Mouse (Mus musculus) layer of hippocampus, adult 18-20 months (tissue): ENCODE measurements around the gene Zfp672. TPM values are rescaled to one million over a fixed set of nuclear protein-coding genes. Genes with fewer than 3 reads are reported as not detected.
"Not testable (repeated sequence)": the region's sequence is repeated elsewhere in the genome, so short reads cannot be mapped to it uniquely, and the experiment has no call there.

ENCODE experiments used
- DNase-seq, 2 experiments: peaks; one replicate each; pipeline ENCODE4 v3.0.0; 2022; ENCODE audit warnings: low spot score in 2 of 2
- long read RNA-seq: library from polyadenylated mRNA; stranded (forward); transcript quantifications from one replicate; pipeline ENCODE4 v2.0.0, GENCODE M21; 2021
- total RNA-seq, 2 experiments: library from RNA; stranded (reverse); gene quantifications; 2 replicates each; pipeline ENCODE4 v1.2.3; 2021

Gene Zfp672
- total RNA-seq, result 10 to 100 TPM; 43.4 to 43.5 TPM
- long read RNA-seq, partial matches to known transcripts, result 4 of 34 reads
- long read RNA-seq, other reads (novel, unspliced or antisense), result 17 of 34 reads

DNA sequence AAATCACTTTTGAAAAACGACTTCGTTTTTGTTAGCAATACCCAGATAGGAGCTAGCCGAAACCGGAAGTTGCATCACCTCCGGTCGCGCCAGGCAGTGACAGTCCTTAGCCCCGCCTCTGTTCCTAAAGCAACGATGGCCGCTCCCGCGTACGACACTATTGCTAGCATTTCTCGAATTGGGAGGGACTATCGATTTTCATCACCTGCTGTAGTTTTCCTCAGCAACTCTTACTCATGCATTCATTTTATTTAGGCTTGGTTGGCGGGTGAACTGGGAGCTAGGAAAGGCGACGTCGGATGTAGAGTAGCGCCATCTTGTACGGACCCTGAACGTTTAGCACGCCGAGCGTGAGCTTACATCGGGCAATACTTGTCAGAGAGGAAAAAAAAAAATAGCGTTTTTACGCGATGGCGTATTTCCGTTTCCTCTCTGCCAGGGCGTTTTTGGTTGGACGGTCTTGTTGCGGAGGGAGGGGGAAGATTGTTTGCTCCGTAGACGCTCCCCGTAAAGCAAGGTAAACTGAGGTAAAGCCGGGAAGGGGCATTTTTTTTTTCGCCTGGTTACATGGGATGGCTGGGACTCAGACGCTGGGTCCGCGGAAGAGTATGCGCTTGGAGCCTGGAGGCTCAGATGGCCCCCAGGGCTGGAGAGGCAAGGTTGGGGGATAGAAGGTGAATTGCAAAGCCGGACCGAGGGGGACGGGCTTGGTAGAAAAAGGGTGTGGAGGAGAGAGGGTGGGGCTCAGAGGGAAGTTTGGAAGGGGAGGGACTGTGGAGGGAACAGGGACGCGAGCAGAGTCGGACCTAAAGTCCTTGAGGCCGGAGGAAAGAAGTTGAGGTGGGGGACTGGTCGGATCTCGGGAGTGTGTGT, at the start of gene Zfp672, which contains the start of gene Sh3bp5l:
Gene Zfp672, minus strand, starts transcription at position 64 of the 873 bp plus-strand sequence.
Gene Sh3bp5l, plus strand, starts transcription at position 449 of the 873 bp plus-strand sequence.
- DNase-seq, result peak; percentile 92 to 96

- DNase-seq, result no peak
Observed at GRCm38 (mm10) chr11:58379516-58379915, 49.4 kb upstream of the Zfp672 start.

- DNase-seq, result peak in 1 of 2 experiments; percentile 63
Observed at GRCm38 (mm10) chr11:58378763-58379278, 48.7 kb upstream of the Zfp672 start, which contains the start of gene Lypd8. Gene Lypd8, plus strand, starts transcription at chr11:58379043.

DNA sequence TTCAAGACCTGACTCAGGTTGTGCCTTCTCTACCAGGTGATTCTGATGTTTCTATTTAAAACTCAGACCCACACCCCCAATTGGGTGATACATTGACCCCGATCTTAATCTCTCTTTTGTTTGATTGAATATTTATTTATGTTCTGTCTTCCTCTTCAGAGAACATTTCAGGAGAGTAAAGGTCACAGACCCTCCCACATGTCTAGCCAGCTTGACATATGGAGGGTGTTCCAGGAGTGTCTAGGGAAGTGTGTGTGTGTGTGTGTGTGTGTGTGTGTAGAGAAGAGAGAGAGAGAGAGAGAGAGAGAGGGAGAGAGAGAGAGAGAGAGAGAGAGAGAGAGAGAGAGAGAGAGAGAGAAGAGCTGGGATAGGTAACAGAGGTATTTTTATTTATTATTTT, 47.5 kb upstream of the Zfp672 start:
- no peak for DNase-seq

- DNase-seq, result no peak
Observed at GRCm38 (mm10) chr11:58377273-58377672, 47.1 kb upstream of the Zfp672 start.

GRCm38 (mm10) chr11:58366191-58366590, 36.1 kb upstream of the Zfp672 start:
- not testable (repeated sequence) for DNase-seq

- no peak for DNase-seq
Observed at GRCm38 (mm10) chr11:58364454-58364853, 34.3 kb upstream of the Zfp672 start.

DNA sequence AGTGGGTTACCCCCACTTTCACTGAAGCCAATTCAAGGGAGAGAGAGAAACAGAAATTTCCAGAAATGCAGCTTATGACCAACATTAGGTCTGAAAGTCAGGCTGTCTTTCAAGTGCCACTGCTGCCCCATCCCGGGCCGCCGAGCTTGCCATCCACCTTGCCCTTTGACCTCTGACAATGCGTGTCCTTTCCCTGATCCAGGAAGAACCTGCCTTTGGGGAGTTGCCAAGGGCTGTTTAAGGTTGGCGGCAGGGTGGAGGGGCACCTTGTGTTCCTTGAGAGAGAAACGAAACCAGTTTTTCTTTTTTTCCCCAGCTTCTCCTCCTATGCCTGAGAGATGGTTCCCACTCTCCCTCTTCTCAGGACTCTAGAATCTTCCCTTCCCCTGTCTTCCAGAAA, 32.4 kb upstream of the Zfp672 start:
- not testable (repeated sequence) for DNase-seq

DNA sequence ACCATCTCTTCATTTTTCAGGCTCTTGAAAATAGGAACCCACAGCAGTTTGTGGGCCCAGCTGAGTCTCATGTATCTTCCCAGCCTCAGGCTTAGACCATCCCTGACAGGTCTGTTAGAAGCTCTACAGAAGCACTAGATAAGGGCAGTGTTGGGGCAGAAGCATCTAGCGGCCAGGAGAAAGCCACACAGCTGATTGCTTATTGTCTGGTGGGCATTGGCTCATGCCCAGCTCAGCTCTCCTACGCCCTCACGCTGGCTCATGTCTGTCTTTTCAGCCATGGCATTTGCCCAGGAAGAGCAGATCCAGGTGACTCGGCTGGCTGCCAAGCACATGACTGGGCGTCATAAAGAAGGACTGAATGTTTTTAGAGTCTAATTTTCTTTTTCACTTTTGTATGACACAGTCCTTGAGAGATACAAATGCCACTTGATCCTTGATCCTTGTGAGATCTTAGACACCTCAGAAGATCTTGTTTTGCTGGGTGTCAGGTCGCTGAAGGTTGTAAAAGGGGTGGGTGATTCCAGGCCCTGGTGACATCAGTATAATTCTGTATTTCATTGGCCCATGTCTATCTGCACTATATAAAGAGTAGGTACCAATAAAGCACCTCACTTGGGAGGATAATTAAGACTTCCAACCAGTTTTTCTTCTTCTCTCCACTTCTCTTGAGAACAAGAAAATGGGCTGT, 27.9 kb upstream of the Zfp672 start:
- no peak for DNase-seq

DNA sequence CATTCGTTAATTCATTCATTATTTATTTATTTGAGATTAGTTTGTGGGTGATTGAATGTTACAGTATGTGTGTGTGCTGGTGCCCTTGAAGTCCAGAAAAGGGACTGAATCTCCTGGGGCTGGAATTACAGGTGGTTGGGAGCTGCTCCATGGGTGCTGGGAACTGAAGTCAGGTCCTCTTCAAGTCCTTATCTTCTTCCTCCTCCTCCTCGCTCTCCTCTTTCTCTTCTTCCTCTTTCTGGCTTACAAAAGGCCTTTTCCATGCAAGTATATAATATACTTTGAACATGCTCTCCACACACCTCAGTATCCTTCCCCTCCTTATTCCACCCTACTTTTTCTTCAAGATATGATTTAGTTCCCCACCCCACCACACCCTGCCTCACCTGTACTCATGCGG, 26.9 kb upstream of the Zfp672 start:
- no peak for DNase-seq

DNA sequence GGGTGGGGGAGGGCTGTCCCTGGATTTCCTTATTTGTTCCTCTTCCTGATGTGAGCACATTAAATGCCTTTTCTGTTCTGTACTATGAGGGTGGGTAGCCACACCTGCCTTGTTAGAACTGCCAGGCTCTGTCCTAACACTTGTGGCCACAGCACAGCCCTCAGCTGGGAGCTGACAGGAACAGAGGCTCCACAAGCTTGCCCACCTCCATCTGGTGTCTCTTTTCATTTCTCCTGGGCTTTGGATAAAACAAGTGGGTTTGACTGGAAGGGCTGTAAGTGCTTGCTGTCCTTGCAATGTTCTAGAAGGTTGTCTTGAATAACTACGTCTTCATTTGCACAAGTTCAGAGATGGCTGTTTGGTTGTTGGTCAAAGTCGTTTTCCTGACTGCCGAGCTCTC, 24.8 kb upstream of the Zfp672 start:
- DNase-seq, result no peak

DNA sequence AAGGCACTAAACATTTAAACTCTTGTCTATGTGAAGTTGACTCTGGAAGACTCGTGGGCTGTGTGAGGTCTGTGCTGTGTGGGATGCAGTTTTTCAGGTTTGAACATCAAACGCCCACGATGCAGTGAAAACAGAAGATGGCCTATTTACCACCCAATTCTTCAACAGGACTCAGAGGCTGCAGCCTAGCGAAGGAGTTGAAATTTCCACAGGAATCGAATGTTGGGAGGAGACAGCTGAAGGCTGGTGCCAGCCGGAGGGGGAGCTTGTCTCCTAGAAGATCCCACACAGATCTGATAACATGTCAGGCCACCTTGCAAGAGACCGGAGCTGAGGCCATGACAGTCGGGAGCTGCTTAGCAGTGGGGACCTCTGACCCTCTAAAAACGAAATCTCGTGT, 24.3 kb upstream of the Zfp672 start:
- DNase-seq, result peak in 1 of 2 experiments; percentile 50

DNA sequence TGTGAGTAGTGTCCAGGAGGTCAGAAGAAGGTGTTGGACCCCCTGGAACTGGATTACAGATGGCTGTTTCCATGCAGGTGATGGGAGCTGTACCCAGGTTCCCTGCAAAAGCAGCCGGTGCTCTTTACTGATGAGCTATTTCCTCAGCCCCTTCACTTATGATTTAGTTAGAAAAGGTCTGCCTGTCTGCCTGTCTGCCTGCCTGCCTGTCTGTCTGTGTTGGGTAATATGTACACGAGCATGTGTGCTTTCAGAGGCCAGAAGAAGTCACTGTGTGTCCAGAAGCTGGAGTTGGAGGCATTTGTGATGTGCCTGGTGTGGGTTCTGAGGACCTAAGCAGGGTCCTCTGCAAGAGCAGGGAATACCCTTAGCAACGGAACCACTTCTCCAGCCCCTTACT, 23.6 kb upstream of the Zfp672 start:
- DNase-seq, result no peak

GRCm38 (mm10) chr11:58352681-58353548, 22.8 kb upstream of the Zfp672 start:
- no peak for DNase-seq

DNA sequence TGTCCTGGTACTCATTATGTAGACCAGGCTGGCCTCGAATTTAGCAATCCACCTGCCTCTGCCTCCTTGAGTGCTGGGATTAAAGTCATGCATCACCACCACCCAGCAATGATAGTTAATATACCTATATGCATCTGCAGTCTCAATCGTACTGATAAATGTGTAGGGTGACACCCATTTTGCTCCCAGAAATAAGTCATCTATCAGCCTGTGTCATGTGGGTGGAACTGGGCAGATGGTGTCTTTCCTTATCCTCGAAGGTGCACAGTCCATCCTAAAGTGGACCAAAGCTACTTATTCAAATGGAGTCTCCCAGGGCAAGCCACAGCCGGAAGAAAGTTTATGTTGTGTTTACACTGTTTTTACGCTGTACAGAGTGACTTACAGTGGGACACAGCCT, 21.0 kb upstream of the Zfp672 start:
- DNase-seq, result no peak

DNA sequence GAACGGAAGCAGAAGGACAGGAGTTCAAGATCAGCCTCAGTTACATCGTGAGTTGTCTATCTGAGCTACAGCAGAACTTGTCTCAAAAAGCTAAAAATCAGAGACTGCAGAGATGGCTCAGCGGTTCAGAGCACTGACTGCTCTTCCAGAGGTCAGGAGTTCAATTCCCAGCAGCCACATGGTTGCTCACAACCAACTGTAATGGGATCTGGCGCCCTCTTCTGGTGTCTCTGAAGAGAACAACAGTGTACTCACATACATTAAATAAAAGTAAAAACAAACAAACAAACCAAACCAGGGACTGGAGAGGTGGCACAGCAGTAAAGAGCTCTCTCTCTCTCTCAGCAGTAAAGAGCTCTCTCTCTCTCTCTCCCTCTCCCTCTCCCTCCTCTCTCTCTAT, 20.5 kb upstream of the Zfp672 start:
- no peak for DNase-seq

GRCm38 (mm10) chr11:58346745-58347144, 16.6 kb upstream of the Zfp672 start:
- DNase-seq, result no peak

- DNase-seq, result no peak
Observed at GRCm38 (mm10) chr11:58334746-58335145, 4.6 kb upstream of the Zfp672 start.

GRCm38 (mm10) chr11:58331546-58331945, 1.4 kb upstream of the Zfp672 start:
- DNase-seq, result no peak

DNA sequence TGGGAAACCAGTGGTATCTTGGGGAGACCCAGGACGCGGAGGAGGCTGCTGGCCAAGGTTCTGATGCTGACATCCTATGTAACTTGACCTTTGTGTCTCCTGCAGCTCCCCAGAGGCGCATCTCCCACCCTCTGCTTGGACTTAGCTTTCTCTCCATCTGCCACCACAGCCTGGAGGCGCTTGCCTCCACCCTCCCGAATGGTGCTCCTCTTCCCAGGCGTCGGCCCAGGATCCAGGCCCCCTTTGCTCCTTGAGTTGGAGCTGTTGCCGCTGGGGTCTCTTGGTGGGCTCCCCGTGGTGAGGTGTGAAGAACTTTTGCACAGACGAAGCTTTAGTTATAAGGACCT, 983 bp upstream of the Zfp672 start:
- no peak for DNase-seq

- DNase-seq, result peak in 1 of 2 experiments; percentile 14
Observed at GRCm38 (mm10) chr11:58329906-58330275, 248 bp downstream of the Zfp672 start.
